9 mouse cellular contexts compared by ENCODE assay signal in the genomic region with DNA sequence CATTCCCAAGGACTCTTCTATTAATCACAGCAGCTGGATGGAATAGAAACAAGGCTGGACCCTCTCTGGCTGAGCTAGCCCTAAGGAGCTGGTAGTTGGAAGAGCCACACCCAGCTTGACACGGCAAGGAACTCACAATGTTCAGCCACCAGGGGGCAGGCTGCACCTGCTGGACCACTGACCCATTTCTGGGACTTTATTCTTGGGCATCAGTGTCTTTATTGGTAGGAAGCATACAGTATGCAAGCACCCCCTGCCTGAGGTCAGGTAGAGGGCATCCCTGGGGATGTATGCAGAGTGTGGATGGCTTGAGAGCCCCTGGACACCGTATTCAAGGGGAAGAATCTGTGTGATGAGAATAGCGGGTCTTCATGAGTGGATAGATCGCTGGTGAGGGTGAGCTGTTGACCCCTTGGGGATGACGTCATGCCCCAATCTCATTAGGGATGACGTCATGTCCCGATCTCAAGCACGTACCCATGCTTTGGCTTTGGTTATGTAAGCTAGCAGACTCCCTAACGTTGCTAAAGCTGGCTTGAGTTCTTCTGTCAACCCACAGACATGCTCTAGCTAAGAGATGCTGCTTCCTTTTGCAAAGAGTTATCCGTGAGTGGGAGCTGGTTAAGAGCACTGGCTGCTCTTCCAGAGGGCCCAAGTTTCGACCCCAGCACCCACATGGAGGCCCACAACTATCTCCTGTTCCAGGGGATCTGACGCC. TPM values are rescaled to one million over a fixed set of nuclear protein-coding genes. Genes with fewer than 3 reads are reported as not detected.
DNase-seq lines count a peak whose midpoint lies in the region; ATAC-seq and TF ChIP-seq lines count a peak whose summit lies in the region.
"Had no signal": no experiment of that assay in that cellular context is flagged by ENCODE, and none has a peak within 500 bp of the region (broad histone marks: within the 10 kb centered on the region; RNA-seq: fewer than 3 reads in every experiment).

No protein-coding gene starts in this region.

- H3K36me3 ChIP-seq in hindbrain, postnatal 0 days (ENCODE audit: insufficient read depth, low read length), result no peaks in the 10 kb centered on the region
- H3K36me3 ChIP-seq: G1E had no signal

- TF ChIP-seq POLR2A in bone marrow macrophage, adult 2 months (IDR thresholded peaks at IDR 0.05; ENCODE audit: borderline replicate concordance, low read depth, low read length), result no peak

- ATAC-seq in cerebellum, adult (ENCODE audit: insufficient number of reproducible peaks, low FRiP score, low TSS enrichment), result no peak
- ATAC-seq in hindbrain, postnatal 0 days, result peak; percentile 41

- no peak overlapping the region for H3K9ac ChIP-seq in hindbrain, postnatal 0 days (replicated peaks; ENCODE audit: low read length)

- H3K9me3 ChIP-seq in hindbrain, postnatal 0 days (ENCODE audit: low read length), result no peaks in the 10 kb centered on the region

- H3K4me3 ChIP-seq in bone marrow macrophage, adult 2 months (ENCODE audit: insufficient read depth, low read length), result no peak overlapping the region
- no peak overlapping the region for H3K4me3 ChIP-seq in hindbrain, postnatal 0 days (ENCODE audit: low read length)

- peaks cover 24% of the 10 kb centered on the region for H3K4me1 ChIP-seq in bone marrow macrophage, adult 2 months (ENCODE audit: control insufficient read depth, insufficient read depth, low read length)
- H3K4me1 ChIP-seq in hindbrain, postnatal 0 days (ENCODE audit: insufficient read depth, low read length), result 0 out of 2 replicates have a peak, but pooled peaks cover 5% of the 10 kb centered on the region

- no peaks in the 10 kb centered on the region for H3K27me3 ChIP-seq in hindbrain, postnatal 0 days (ENCODE audit: insufficient read depth, low read length)

- no peak overlapping the region for H3K27ac ChIP-seq in bone marrow macrophage, adult 2 months (ENCODE audit: insufficient read depth, low read depth, low read length)
- no peak overlapping the region for H3K27ac ChIP-seq in hindbrain, postnatal 0 days

- TF ChIP-seq CTCF in bone marrow macrophage, adult 2 months (IDR thresholded peaks at IDR 0.05; ENCODE audit: low read depth, low read length), result peak; percentile 87
- TF ChIP-seq CTCF in hindbrain, postnatal 0 days (IDR thresholded peaks at IDR 0.05; ENCODE audit: low read depth), result peak; percentile 97

- 44% methylated on average over 12 of the region's 12 CpGs for WGBS in hindbrain, postnatal 0 days

- no peak overlapping the region for H3K4me2 ChIP-seq in hindbrain, postnatal 0 days (ENCODE audit: low read depth, low read length)

- DNase-seq in cerebellum, adult 11 months, result peak; percentile 38
- DNase-seq in forelimb bud, embryonic 11.5 days (ENCODE audit: low read depth, low spot score), result peak; percentile 85
- DNase-seq in hindbrain, postnatal 0 days (ENCODE audit: low spot score), result peak; percentile 88
- DNase-seq in left cerebral cortex, postnatal 25 days (ENCODE audit: low spot score in 2 of 2), result peak; percentile 79 to 87
- DNase-seq in naive thymus-derived CD4-positive, alpha-beta T cell, adult 2 months (ENCODE audit: low read depth), result peak; percentile 80
- peak; percentile 78 for DNase-seq in telencephalon, adult 2 months (ENCODE audit: low read depth, low spot score)

- intact Hi-C loops in left cerebral cortex, postnatal 25 days (cut with DNase I), result loop anchor here (1.0 to 2.0 kb wide), 2 partner anchors 108 to 146 kb away; no protein-coding TSS in a partner anchor

RNA-seq across cellular contexts. Expression of a gene that starts 5.3 kb away (rescaled TPM):
- 4.9 and 5.5 TPM in 2 replicates for polyA plus RNA-seq in bone marrow macrophage, adult 2 months (2012; ENCODE audit: insufficient read depth, insufficient read length, missing spikeins)
- 7.6 and 8.4 TPM in 2 replicates for total RNA-seq in hindbrain, postnatal 0 days (2014; rRNA removed)
- polyA plus RNA-seq in hindbrain, postnatal 0 days (2015; fragmentation: Nextera tagmentation; extraction: Ambion mirVana), result 5.5 and 7.0 TPM in 2 replicates
- total RNA-seq in left cerebral cortex, postnatal 25 days (2021), result 10 to 100 TPM; 31.9 to 38.7 TPM
- polyA plus RNA-seq: G1E had no signal

Comparison
In these comparisons a context has a peak if more than half of its experiments do, and no peak if none do; other contexts are left out.
1. DNase-seq: peak in every context shown above with its lines; median percentile 88 in hindbrain, postnatal 0 days; 85 in forelimb bud, embryonic 11.5 days; 83 in left cerebral cortex, postnatal 25 days; 80 in naive thymus-derived CD4-positive, alpha-beta T cell, adult 2 months; 78 in telencephalon, adult 2 months; 38 in cerebellum, adult 11 months.